Mouse (Mus musculus) megakaryocyte, embryonic 14.5 days (primary cell): ENCODE data around the gene Kdelr2. TPM values are rescaled to one million over a fixed set of nuclear protein-coding genes. Genes with fewer than 3 reads are reported as not detected.

ENCODE experiments used
- H3K27me3 ChIP-seq: replicated peaks from 2 replicates; pipeline ENCODE3; 2012; ENCODE audit warnings: inconsistent platforms
- H3K36me3 ChIP-seq: replicated peaks from 2 replicates; pipeline ENCODE3; 2012; ENCODE audit warnings: low read length, inconsistent platforms, mixed read lengths
- H3K4me1 ChIP-seq: 2 replicates; pipeline ENCODE4 v1.6.1; 2012; ENCODE audit warnings: inconsistent platforms
- H3K4me3 ChIP-seq: replicated peaks from 2 replicates; pipeline ENCODE3; 2012; ENCODE audit warnings: moderate library complexity, mild to moderate bottlenecking, inconsistent platforms
- H3K9me3 ChIP-seq: 2 replicates; pipeline ENCODE4 v1.6.1; 2012; ENCODE audit warnings: inconsistent platforms
- FLI1 ChIP-seq: IDR thresholded peaks from 2 replicates; pipeline ENCODE4 v1.6.1; 2012; ENCODE audit warnings: low read length, inconsistent platforms, mixed read lengths
- GATA1 ChIP-seq: IDR thresholded peaks from 3 replicates; pipeline ENCODE4 v1.6.1; 2012; ENCODE audit warnings: mixed read lengths, low read length, inconsistent platforms, borderline replicate concordance
- polyA plus RNA-seq: library from polyadenylated mRNA; stranded (reverse); fragments of >175 nt; gene quantifications from 2 replicates; pipeline ENCODE4 v1.2.3, GENCODE M21; 2012; ENCODE audit warnings: low replicate concordance; ENCODE audit not compliant: insufficient read depth

Kdelr2 gene
- polyA plus RNA-seq, 1 experiment, result 69.6 TPM

- Histone ChIP-seq H3K4me1 (peaks cover 7% of the 10 kb centered on the region), H3K4me3 (no peak overlapping the region), H3K9me3 (peaks cover 13% of the 10 kb centered on the region), H3K36me3 (peaks cover 31% of the 10 kb centered on the region), H3K27me3 (peaks cover 16% of the 10 kb centered on the region)
- TF ChIP-seq FLI1, result no peak
- TF ChIP-seq GATA1, result no peak
These were observed 8.0 kb upstream of the Kdelr2 start for GRCm38 (mm10) chr5:143395649-143396048.

- TF ChIP-seq GATA1, result no peak
- TF ChIP-seq FLI1, result no peak
- Histone ChIP-seq H3K27me3 (no peaks in the 10 kb centered on the region), H3K4me1 (peaks cover 43% of the 10 kb centered on the region), H3K4me3 (no peak overlapping the region), H3K9me3 (peaks cover 7% of the 10 kb centered on the region), H3K36me3 (peaks cover 36% of the 10 kb centered on the region)
These were observed 3.1 kb upstream of the Kdelr2 start for GRCm38 (mm10) chr5:143400501-143400900.

GRCm38 (mm10) chr5:143401556-143401955, 2.1 kb upstream of the Kdelr2 start:
- no peaks in the 10 kb centered on the region for H3K9me3 ChIP-seq
- peaks cover 53% of the 10 kb centered on the region for H3K4me1 ChIP-seq
- H3K36me3 ChIP-seq, result peaks cover 37% of the 10 kb centered on the region
- TF ChIP-seq FLI1 (no peak), GATA1 (no peak)
- H3K27me3 ChIP-seq, result no peaks in the 10 kb centered on the region
- no peak overlapping the region for H3K4me3 ChIP-seq

- Histone ChIP-seq H3K36me3 (peaks cover 44% of the 10 kb centered on the region), H3K4me3 (peak overlapping the region; percentile 99), H3K4me1 (peaks cover 81% of the 10 kb centered on the region)
These were observed 701 bp downstream of the Kdelr2 start for GRCm38 (mm10) chr5:143404148-143404930.

GRCm38 (mm10) chr5:143405200-143405599, 1.6 kb downstream of the Kdelr2 start:
- Histone ChIP-seq H3K4me1 (peaks cover 90% of the 10 kb centered on the region), H3K27me3 (no peaks in the 10 kb centered on the region), H3K9me3 (no peaks in the 10 kb centered on the region), H3K36me3 (peaks cover 48% of the 10 kb centered on the region), H3K4me3 (peak overlapping the region; percentile 44)
- TF ChIP-seq FLI1, result no peak
- no peak for TF ChIP-seq GATA1

More at GRCm38 (mm10) chr5:143404148-143404930, 701 bp downstream of the Kdelr2 start:
- Histone ChIP-seq H3K9me3 (no peaks in the 10 kb centered on the region), H3K27me3 (no peaks in the 10 kb centered on the region)
- no peak for TF ChIP-seq FLI1

- Histone ChIP-seq H3K36me3 (peaks cover 56% of the 10 kb centered on the region), H3K27me3 (no peaks in the 10 kb centered on the region), H3K4me1 (peaks cover 93% of the 10 kb centered on the region)
These were observed 2.9 kb downstream of the Kdelr2 start for GRCm38 (mm10) chr5:143406548-143406947.

GRCm38 (mm10) chr5:143409239-143409638, 5.6 kb downstream of the Kdelr2 start:
- peak overlapping the region; percentile 17 for H3K4me3 ChIP-seq
- no peaks in the 10 kb centered on the region for H3K27me3 ChIP-seq
- H3K4me1 ChIP-seq, result peaks cover 91% of the 10 kb centered on the region
- peaks cover 78% of the 10 kb centered on the region for H3K36me3 ChIP-seq
- H3K9me3 ChIP-seq, result peaks cover 3% of the 10 kb centered on the region
- no peak for TF ChIP-seq FLI1
- no peak; the same call in 2 of the 3 replicates for TF ChIP-seq GATA1

More at GRCm38 (mm10) chr5:143406548-143406947, 2.9 kb downstream of the Kdelr2 start:
- Histone ChIP-seq H3K4me3 (peak overlapping the region; percentile 50), H3K9me3 (no peaks in the 10 kb centered on the region)
- TF ChIP-seq FLI1, result no peak
- no peak for TF ChIP-seq GATA1

- Histone ChIP-seq H3K9me3 (peaks cover 3% of the 10 kb centered on the region), H3K36me3 (peaks cover 81% of the 10 kb centered on the region), H3K27me3 (no peaks in the 10 kb centered on the region), H3K4me1 (peaks cover 79% of the 10 kb centered on the region), H3K4me3 (no peak overlapping the region)
- TF ChIP-seq FLI1, result no peak
- no peak for TF ChIP-seq GATA1
These were observed 7.3 kb downstream of the Kdelr2 start for GRCm38 (mm10) chr5:143410841-143411395.

GRCm38 (mm10) chr5:143421484-143421883, 17.8 kb downstream of the Kdelr2 start:
- H3K4me3 ChIP-seq, result no peak overlapping the region
- no peaks in the 10 kb centered on the region for H3K27me3 ChIP-seq
- peaks cover 6% of the 10 kb centered on the region; the same call in 1 of the 2 replicates for H3K9me3 ChIP-seq
- H3K4me1 ChIP-seq, result peaks cover 5% of the 10 kb centered on the region
- TF ChIP-seq FLI1 (no peak), GATA1 (no peak)
- H3K36me3 ChIP-seq, result peaks cover 68% of the 10 kb centered on the region

- H3K4me1 ChIP-seq, result peaks cover 5% of the 10 kb centered on the region
- peaks cover 53% of the 10 kb centered on the region for H3K36me3 ChIP-seq
- no peak overlapping the region for H3K4me3 ChIP-seq
- H3K9me3 ChIP-seq, result no peaks in the 10 kb centered on the region
- H3K27me3 ChIP-seq, result no peaks in the 10 kb centered on the region
- TF ChIP-seq GATA1 (no peak), FLI1 (no peak)
These were observed 19.4 kb downstream of the Kdelr2 start for GRCm38 (mm10) chr5:143422990-143423389.

GRCm38 (mm10) chr5:143423899-143424519, 20.4 kb downstream of the Kdelr2 start:
- peaks cover 5% of the 10 kb centered on the region for H3K4me1 ChIP-seq
- H3K36me3 ChIP-seq, result peaks cover 42% of the 10 kb centered on the region
- no peak for TF ChIP-seq GATA1
- no peak for TF ChIP-seq FLI1
- H3K4me3 ChIP-seq, result no peak overlapping the region
- H3K27me3 ChIP-seq, result no peaks in the 10 kb centered on the region
- no peaks in the 10 kb centered on the region for H3K9me3 ChIP-seq
